Mouse (Mus musculus) induced T-regulatory cell, adult 2 months (primary cell): ENCODE measurements around the gene Agtr1a.

Experiments
- DNase-seq: peaks from one replicate; pipeline ENCODE4 v3.0.0-alpha.2; 2012; ENCODE audit warnings: low read depth

Agtr1a gene

DNA sequence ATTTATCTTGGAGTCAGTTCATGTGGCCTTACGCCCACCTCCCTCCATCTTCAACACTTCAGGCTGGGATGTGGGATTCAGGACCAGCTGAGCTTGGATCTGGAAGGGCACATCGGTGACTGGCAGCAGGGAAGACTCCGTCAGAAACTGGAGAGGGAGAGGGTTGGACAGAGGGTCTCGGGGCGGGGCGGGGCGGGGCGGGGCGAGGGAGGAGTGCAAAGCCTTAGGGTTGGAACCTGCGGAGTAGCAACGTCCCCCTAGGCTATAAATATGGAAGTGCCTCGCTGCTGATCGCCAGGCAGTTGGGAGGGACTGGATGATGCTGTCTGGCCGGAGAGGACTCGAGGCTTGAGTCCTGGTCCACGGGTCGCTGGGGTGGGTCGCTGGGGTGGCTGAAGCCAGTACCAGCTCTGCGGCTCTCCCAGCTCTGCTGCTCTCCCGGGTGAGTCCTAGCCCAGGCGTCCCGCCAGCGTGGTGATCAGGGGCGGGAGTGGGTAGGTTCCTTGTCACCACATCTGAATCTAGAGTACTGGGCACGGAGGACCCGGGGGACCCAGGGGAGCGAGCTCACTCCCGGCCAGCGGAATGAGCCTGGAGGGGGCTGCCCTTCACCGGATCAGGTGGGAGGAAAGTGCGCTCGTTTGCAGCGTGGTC is at the start of gene Agtr1a:
Agtr1a (plus strand) TSS at position 294 of the 654 bp plus-strand sequence.
- DNase-seq: no peak

DNA sequence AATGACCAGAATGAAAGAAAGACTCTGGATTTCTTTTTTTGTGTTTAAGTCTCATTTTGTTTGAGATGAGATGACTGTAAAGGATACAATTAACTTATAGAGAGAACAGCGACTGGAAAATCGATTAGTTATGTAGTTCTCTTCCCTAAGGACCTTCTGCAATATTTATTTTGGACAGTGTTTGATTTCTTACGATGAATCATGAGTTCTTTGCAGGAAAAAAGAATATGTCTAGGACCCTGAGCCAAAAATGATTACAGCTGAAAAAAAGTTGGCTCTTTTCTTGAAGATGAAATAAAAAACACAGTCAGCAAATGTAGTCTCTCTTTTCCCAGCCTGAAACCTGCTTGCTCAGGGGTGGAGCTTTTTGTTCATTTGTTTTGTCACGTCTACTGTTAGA is 26.0 kb upstream of the Agtr1a start:
- no peak for DNase-seq

DNA sequence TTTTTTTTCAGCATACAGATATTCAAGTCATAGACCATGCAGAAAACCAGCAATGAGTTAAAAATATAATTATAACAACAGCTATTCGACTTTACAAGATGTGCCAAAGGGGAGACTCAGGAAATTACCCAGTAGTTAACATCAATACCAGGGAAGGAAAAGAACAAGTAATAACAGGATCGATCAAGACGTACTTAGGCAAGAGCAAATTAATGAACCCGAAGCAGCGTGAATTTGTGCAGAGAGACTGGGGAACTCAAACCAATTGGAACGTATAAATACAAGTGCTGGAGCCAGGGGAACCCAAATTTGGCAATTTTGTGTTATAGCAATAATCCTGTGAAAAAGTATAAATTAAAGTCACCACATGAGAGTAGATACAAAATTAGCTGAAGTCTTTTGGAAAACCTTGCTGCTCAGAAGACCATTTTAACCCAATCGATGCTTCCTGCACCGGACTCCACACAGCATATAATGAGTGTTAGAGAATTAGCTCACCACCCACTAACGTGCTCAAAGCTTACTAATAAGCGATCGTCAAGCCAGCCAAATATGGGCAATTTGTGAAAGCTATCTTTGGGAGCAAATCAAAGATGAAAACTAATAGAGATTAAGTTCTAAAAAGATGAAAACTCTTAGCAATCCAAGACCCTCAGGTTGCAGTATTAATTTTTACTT is 11.4 kb upstream of the Agtr1a start:
- no peak for DNase-seq

DNA sequence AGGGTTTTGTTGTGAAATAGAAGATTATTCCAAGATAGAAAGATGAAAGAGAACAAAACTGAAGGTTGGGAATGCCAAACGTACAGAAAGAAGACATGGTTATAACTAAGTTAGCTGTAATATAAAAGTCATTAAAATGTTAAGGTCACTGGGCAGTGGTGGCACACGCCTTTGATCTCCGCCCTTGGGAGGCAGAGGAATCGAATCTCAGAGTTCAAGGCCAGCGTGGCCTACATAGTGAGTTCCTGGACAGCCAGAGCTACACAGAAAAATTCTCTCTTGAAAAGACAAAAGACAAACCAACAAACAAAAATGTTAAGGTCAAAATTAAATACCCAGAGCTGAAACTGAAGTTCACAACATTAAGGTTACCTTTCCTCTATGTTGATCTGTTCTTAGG is 5.2 kb upstream of the Agtr1a start:
- no peak for DNase-seq

DNA sequence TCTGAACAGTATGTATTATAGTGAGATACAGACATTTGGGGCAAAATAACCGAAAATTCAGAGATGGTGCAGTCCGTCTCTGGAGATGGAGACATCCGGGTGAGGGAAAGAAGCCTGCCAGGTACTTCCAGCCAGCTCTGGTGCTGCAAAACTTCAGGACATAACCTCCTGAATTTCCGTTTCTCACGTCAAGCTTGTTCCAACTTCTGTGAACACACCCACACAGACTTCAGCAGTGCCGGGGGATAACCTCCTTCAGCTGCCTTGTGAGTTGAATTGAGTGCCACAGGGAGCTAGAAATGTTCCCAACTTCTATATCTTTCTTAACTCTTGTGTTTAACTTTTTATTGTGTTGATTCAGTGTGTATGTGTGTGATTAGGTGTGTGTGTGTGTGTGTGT is 4.4 kb upstream of the Agtr1a start:
- DNase-seq: no peak

DNA sequence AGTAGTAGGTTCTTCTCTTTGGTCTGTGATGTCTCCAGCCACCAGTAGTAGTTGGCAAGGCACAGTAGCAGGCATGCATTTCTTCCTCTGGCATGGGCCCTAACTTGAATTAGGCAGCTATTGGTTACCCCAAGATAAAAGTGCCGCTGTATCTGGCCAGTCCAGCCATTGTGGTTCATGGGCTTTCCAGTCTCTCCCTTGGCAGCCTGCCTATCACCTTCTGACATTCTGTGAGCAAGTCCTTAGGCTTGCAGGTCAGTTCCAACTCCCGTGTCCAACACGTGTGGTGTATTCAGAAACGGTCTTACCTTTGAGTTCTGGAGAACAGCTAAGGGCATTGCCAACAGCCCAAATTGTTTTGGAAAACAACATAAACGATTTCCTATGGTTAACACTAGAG is 3.7 kb upstream of the Agtr1a start:
- DNase-seq: no peak

DNA sequence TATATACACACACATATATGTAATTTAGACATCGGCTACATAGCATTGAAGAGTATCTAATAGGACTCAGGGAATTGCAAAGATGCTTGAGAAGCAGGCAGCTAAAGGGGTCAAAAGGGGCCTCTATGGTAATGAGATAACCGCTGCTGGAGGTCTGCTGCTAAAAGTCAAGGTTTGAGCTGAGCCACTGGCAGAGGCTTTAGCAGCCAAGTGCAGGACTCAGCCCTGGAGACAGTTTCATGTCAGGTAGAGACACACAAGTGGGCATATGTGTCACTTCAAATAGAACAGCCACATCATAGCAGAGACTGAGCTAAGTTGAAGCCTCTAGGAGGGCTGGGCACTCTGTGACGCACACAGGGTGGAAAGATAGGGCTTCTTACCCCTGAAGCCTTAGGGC is 1.6 kb upstream of the Agtr1a start:
- DNase-seq: no peak

DNA sequence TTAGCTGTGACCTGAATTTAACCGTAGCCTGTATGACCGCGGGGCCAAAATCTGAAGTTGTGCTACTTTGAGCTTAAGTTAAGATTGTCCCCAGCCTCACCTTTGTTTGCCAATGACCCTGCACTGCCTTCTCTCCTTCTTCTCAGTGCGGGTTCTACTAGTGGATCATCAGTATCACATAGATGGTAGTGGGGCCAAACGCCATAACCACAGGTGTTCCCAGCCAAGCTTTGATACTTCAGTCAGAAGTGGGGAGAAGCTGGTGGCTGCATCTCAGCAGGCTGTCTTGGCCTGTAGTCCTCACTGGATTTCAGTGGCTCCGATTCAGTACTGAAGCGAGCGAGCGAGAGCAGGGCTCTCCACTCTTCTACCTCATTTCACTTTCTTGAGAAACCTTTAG is 672 bp downstream of the Agtr1a start:
- DNase-seq: no peak

DNA sequence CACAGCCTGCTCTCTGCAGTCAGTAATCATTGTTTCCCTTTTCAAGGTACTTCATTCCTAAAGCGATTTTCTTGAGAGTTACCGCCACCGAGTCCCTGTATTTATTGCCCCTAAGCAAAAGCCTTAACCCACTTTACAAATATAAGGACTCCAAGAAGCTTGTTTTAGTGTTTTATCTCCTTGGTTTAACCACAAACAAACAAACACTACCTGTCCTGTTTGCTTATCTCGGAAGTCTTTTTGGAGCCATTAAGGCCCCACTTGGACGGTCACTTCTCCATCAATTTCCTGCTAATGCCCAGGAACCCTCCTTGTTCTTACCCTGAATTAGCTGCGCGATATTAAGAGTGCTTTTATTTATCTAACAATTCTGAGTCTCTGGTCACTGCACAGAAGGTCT is 1.4 kb downstream of the Agtr1a start:
- DNase-seq: no peak

DNA sequence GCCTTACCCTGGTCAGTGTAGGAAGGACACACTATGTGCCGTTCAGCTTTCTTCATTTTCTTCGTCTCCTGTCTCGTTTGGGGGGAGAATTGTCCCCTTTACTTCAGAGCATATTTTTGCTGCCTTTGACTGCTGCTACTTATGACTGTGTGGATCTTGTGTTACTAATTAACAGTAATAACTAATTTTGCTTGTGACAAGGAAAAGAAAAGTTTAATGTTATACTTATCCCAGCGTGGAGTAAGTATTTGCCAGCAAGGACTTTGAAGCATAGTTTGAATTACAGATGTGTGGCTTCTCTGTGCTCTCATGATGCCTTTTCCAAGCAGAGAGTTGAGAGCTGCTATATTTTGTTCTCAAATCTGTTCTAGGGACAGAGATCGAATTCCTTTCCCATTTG is 2.3 kb downstream of the Agtr1a start:
- no peak for DNase-seq

DNA sequence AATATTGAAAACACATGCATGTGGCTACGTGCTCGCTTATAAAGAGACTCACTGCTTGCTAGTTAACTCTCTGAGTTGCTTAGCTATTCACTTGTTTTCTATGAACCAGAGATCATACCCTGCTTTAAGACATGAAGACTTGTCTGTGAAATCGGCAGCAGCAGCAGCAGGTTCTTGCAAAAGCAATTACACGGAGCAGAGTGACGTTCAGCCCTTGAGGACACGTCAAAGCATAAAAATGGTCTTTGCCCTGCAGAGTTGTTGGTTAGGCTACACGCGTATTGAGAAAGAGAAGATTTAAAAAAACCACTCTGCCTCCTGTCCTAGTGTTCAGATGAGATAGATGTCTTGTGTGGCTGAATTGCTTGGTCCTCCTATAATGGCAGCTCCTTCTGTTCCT is 3.7 kb downstream of the Agtr1a start:
- no peak for DNase-seq

DNA sequence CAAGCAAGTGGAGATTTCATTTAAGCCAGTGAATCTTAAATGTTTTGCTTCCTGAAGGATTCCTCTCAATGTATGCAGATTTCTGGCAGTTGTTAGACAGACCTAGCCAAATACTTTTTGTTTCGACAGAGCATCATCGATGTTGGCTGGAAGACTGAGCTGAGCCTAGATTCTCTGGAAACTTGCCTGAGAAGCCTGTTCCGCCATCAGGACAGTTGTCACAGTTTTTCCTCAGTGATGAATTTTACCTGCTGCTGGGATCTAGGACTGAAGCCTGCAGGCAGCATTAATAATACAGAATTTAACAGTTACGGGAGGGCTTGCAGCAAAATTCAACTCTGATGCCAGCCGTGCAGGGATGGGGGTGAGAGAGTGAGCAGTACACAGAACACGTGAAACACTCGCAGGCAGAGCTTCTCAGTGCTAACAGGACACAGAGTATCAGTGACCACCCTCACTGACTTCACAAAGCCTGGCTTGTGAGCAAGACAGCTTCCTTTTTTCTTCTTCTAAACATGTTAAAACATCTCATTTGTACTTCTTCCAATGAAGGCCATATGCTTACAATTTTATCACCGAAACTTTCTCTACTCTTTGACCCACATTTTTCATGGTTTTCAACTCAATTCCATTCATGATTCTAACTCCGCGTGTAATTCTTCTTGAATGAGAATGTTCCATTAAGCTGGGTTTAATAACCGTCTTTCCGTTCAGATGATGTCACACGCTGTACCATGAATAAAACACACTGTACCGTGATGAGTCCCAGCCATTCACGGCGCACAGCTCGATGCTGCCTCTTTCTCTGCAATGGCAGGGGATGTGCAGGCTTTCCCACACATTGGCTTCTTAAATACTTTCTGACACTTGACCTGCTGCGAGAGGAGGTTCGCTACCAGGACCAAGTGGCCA is 6.0 kb downstream of the Agtr1a start:
- no peak for DNase-seq

DNA sequence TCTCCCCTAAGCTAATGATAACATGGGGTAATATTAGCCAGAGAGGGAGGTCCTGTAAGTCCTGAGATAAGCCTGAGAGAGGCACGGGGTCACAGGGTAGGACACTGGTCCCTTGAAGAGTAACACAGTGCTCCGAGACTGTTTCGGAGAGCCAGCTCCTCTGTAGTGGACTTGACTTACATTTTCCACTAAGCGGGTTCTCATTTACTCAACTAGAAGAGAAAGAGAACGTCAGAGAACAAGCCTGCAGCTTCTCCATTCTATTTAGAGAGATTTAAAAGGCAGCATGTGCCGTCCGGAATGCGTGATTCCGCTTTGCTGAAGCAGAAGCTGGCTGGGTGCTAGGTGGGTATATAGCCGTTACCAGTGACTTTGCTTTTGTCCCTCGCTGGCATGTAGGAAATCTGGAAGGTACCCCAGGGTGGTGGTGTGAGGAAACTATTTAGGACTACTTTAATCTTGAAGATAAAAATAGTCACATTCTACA is 9.2 kb downstream of the Agtr1a start:
- no peak for DNase-seq

DNA sequence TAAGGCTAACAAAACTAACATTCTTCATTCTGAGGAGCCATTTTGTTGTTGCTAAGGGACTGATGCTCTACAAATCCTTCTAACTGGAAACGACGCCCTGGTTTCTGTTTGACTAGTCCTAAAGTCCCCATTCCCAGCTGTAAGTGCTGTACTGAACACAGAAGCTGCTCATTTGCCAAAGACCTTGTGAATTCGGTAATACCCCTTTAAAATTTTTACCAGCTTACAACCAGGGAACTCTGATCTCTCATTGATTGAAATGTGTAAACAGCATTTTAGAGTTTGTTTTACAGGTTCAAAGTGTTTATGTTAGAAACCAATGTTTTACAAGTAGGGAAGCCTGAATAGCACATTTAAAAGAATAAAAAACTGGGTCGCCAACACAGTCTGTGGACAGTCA is 10.6 kb downstream of the Agtr1a start:
- no peak for DNase-seq

DNA sequence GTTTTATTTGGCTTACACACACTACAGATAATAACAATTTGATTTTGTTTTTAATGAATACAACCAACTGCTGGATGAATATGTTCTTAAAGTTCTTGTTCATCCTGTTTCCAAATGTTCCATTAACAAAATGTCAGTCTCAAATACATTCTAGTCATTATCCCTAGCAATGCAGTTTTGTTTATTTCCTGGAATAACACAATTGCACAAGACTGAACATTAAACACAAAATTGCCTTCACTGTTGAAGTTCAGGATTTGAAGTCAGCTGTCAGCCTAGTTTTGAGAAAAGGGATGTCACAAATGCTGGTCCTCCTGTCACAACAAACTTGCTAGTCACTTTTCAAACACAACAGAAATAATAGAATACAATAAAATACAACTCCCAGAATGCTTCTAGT is 12.1 kb downstream of the Agtr1a start:
- DNase-seq: no peak

DNA sequence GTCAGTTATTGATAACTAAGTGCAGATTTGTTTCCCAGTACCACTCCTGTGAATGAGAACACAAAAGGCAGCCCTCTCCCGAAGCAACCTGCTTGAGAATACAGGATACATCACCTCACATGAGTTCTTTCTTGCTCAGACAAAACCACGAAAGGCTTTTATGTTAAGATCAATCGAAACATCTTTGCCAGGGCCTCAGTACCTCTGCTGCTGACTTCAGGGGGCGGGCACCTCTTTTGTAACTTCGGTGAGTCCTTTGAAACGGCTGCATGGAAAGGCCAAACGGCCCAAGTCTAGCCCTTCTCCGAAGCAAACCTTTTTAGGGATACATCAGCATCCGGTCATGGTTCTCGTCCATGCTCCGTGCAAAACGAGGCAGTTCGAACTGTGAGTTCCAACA is 15.7 kb downstream of the Agtr1a start:
- no peak for DNase-seq

DNA sequence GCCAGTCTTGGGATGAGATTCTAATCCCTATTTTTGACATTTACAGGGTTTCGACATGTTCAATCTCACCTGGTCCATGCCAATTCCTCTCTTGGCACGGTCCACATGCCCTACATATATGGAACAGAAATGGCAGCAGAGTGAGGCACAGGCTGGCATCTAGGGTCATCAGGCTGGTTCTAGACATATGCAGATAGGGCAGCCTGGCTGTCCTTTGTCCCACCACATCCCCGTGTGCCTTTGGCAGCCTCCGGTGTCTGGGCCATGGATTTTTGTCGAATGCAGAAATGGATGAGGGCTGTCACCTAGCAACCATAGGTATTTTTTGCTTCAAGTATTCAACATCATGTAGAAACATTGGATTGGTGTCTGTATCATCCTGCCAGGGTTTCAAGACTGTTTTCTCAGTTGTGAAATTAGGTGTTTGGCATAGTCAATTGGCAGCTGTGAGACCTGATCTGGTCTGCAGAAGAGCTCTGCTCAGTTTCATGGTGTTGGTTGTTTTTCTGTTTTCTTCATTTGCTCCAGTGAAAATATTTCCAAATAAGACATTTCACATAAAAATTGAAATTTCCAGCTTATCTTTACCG is 18.8 kb downstream of the Agtr1a start:
- no peak for DNase-seq

DNA sequence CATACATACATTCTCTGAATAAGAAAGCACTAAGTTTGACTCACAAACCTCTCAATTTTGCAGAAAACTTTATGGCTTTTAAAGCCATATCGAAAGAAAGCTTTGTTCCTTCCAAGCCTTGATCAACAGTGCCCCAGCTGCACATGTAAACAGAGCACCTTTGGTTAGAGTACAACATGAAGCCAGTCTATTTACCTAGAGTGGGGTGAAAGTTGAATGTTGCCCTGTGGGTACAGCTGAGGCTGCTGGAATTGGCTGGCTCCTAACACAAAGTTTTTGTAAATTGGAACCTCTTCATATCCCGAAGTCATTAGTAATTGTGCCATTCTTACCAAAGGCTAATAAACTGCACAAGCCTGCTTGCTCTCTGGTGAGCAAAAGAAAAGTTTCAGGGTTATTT is 19.7 kb downstream of the Agtr1a start:
- no peak for DNase-seq

DNA sequence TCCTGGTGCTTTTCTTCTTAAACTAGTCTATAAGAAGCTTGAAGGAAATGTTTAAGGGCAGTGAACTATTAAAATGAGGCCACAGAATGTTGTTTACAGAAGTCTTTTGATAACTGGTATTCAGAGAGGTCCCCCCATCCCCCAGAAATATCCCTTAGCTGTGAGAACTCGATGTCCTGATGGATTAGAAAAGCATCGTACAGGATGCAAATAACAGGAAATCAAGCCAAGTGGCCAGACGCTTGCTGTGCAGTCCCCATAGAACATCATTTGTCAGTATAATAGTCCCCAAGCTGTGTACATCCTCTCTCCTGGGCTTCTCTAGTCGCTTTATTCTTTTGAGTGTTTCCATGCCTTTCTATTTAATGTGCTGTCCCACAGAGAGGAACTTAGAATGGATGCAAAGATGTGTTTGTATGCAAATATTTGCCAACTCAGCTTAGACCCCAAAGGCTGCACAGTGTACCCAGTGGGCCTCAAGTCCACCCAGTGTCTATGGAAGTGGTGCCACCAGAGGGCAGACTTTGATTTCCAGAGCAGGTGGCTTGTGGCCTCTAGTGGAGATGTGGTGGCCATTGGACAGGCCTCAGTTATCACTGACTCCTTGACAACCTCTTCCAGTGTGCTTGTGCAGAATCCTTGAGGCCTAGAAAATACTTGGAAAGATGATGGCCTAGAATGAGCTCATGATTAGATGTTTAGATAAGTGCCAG is 22.4 kb downstream of the Agtr1a start:
- peak; percentile 33 for DNase-seq

DNA sequence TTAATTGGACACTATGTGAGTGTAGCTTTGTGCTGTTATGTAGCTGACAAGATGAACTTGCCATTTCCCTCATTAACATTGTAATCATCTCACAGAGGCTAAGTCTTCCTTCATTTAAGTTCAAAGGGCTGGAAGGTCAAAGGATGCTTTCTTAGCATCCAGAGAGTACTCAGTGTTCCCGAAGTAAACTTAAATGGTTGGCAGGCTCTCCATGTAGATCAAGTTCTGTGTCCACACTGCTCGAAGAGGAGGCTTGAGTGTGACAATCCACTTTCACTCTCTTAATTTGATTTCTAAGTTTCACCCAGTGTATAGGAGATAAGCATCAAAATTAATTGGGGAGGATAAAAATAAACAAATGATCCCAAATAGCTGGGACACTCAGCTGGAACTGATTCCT is 23.6 kb downstream of the Agtr1a start:
- no peak for DNase-seq

DNA sequence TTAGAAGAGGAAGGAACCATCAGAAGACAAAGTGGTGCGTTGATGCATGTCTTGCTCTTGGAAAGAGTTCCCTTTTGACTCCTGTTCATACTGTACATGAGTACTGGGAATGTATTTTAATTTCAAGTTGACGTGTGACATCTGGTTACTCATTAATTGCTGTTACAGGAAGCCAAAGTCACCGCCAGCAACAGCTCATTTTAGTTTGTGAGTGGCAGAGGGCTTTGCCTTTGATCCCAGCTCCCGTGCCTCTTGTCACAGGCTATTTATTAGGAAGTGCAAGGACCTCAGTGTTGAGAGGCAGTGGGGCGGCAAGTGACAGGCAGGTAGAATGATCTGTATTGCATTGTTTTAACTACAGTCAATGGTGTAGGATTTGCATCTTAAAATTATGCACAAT is 24.8 kb downstream of the Agtr1a start:
- no peak for DNase-seq

DNA sequence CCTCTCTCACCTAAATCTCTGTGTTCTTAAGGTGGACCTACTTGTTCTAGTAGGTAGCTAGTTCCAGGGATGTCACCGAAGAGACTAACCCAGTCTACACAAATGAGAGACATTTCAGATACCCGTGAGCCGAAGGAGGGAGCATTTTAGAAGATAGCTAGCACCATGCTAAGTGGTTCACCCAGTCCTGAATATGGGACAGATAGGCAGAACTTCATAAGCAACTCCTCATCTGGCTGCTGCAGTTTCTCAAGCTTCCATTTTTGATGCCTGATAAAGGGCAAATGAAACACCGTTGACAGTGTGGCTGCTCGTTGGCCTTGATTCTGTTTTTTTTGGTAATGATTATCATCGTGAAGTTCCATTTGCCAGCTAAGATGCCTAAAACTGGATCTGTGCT is 25.8 kb downstream of the Agtr1a start:
- no peak for DNase-seq
